Mouse (Mus musculus) adrenal gland, postnatal 4 days (tissue): ENCODE measurements at regions not wholly inside any gene's neighbourhood (a gene's known extent, or its start where the extent isn't known, plus 50 kb on each side); places are given as distances from the start of the nearest gene placed in this dataset.

ENCODE experiments used
- DNase-seq, 2 experiments: peaks; one replicate each; pipeline ENCODE4 v3.0.0; 2021 to 2022; ENCODE audit warnings: low spot score in 2 of 2, mixed read lengths in 2 of 2

GRCm38 (mm10) chr10:96481325-96481638 lies 135.5 kb upstream of the Btg1 start:
- no peak for DNase-seq

- no peak for DNase-seq
Observed at GRCm38 (mm10) chr10:96486724-96487123, 130.1 kb upstream of the Btg1 start.

DNA sequence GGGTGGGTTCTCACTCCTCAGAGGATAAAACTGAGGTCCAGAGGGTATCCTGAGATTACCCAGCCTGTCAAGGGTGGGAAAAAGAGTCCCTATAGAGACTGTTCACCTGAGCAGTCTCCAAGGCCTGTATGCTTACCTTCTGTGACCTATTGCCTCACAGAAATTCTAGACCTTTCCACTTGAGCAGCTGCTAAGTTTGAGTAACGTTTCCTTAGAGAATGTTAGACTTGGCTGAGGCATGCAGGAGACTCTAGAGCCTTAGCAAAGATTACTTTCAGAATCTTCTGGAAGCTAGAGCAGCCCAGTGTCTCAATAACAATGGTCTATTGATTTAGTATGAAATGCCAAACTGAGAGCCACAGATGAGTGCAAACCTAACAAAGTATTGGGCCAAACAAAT lies 123.1 kb upstream of the Btg1 start:
- DNase-seq: no peak

- DNase-seq: no peak
Observed at GRCm38 (mm10) chr10:96496700-96497099, 120.1 kb upstream of the Btg1 start.

- DNase-seq: no peak
Observed at GRCm38 (mm10) chr10:96497482-96497881, 119.3 kb upstream of the Btg1 start.

DNA sequence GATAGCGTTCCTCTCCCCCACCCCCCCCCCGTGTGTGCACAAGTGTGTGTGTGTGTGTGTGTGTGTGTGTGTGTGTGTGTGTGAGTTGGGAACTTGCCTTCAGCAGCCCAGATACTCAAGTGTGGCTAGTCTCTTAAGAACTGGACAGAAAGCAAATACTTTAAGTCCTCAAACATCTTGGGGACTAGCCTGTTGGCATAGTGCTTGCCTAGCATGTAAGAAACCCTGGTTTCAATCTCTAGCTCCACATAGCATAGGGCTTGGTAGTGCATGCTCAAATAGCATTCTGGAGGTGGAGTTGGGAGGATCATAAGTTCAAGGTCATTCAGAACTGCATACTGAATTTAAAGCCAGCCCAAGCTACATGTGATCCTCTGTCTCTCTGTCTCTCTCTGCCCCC lies 117.5 kb upstream of the Btg1 start:
- no peak for DNase-seq

GRCm38 (mm10) chr10:96502090-96502728 lies 114.6 kb upstream of the Btg1 start:
- DNase-seq: no peak

- no peak for DNase-seq
Observed at GRCm38 (mm10) chr10:96502736-96503135, 114.1 kb upstream of the Btg1 start.

- DNase-seq: no peak
Observed at GRCm38 (mm10) chr10:96504340-96504739, 112.5 kb upstream of the Btg1 start.

DNA sequence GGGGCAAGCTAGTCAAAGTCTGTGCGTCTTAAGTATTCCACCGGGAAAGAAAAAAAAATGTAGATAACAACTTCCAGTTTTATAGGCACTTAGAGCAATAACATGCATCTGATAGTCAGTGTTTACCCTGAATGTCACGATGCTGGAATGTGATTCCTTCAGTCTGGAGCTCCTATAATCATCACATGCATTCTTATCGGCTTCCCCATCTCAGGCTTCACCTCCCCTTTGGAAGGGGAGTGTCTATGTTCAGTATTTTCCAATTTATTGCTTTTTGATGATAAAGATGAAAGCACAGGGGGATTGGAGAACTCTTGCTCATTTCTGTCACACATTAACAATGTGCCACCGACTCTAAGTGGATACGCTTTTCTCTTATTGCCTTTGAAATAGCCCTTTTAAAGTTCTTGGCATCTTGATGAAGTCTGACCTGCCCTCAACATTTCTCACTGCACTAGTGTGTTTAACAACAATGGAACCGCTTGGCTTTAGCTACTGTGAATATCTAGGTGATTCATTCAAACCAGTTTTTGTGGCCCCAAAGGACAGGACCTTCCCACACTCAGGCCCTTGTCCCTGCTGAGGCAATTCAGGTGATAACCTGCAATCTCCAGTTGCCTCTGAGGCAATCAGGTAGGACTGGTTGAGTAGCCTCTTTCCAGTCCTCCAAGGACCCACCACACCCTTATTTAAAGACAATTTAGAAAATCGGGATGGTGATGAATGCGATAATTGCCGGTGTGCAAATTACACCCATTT lies 101.5 kb upstream of the Btg1 start:
- no peak for DNase-seq

- no peak for DNase-seq
Observed at GRCm38 (mm10) chr10:96515923-96516258, 100.9 kb upstream of the Btg1 start.

DNA sequence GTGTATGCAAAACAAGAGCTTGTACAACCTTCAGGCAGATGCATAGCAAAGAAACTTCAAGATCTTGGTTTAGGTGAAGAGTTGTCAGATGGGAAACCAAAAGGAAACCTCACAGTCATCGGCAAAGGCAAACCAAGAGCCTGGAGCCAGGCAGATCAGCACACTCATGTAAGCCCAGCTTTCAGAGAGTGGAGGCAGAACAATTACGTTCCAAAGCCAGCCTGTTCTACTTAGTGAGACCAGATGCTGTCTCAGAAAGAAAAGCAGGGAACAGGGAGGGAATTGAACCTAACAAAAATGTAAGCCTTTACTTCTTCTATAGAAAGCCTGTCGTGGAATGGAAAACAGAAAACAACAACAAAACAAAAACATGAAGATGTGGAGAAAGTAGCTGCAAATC lies 97.4 kb upstream of the Btg1 start:
- DNase-seq: no peak

DNA sequence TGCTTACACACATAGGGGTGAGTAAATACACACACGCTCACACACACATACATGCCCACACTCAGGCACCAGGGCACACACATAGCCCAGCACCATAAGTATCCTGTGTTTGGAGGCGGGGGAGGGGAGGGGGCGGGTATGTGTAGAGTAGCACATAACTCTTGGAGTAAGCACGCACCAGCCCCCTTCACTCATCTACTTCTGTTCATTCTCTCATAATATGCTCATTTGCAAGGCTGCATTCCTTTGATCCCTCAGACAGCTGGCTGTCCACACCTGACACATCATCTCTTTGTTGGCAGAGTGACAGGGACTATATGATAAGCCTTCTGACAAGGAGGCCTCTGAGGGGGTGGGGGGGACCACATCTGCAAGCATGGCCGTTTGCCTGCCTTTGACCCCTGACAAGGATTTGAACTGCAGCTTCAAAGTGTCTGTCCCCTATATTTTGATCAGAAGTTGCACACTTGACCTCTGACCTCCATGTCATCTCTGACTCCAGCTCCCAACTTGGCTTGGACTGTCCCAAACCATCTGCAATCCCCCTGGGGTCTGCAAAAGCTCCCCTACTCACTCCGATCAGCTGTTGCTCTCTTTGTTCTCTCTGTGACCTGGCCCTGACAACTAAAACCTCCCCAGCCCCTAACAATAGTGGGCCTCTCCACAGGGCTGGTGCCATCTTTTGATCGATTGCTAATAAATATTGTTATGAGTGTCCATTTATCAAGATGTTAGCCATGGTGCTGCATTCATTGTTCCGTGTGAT lies 95.6 kb upstream of the Btg1 start:
- no peak for DNase-seq

DNA sequence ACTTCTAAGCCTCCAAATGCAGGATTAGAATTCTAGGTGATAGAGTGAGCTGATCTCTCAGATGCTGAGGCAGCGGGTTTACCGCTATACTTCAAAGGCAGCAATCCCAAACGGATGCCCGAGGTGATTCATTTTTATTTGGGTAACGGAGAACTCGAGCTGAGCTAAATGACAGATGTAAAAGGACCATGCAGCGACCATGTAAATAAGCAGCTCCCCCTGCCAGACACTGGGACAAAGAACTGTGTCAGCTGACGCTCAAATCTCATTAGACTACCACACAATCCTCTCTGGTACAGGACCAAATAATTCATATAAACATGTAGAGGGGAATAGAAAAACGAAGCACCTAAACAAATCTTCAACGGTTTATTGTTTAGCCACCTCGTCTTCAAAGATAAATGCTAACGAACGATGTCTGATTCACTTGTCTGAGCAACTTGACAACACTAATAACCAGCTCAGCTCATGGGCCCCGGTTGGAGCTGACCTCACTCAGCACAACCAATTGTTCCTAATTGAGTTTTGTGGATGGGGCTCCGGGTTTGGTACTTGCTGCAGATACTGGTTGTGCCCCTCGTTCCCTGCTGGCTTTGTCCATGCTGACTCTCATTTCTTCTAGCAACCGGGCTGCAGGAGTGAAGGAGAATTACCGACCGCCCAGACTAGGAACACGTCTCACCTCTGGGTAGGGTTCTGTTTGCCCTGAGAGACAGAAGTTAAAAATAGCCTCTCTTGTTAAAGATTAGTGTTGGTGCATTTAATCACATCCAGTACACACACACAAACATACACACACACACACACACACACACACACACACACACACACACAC lies 92.6 kb upstream of the Btg1 start:
- no peak for DNase-seq

GRCm38 (mm10) chr10:96527864-96528263 lies 88.9 kb upstream of the Btg1 start:
- no peak for DNase-seq

DNA sequence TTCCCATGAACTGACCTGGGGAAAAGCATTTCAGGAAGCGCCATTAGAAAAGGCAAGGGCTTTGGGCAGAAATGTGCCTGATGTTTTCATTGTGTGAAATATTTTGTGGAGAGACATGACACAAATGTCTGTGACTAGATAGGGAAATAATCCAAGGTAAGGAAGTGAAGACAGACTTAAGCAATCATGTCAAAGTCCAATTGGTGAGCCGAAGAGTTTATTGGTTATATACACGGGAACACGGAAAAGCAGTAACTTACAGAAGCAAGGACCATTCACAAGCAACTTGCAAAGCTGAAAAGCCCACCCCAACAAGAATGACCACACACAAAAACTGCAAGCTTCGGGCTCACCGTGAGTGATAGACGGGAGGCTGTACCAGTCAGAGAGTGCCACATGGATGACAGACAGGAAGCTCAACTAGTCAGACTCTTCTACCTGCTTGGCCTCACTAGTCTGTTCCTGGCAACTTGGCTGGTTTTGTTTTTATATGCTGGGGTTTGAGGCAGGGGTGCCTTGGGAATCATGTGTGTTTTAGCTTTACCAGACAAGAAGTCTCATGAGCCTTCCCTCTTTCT lies 82.2 kb upstream of the Btg1 start:
- no peak for DNase-seq

GRCm38 (mm10) chr10:96535461-96535860 lies 81.3 kb upstream of the Btg1 start:
- no peak for DNase-seq

- no peak for DNase-seq
Observed at GRCm38 (mm10) chr10:96540828-96541227, 76.0 kb upstream of the Btg1 start.

- DNase-seq: no peak
Observed at GRCm38 (mm10) chr10:96545312-96545711, 71.5 kb upstream of the Btg1 start.

DNA sequence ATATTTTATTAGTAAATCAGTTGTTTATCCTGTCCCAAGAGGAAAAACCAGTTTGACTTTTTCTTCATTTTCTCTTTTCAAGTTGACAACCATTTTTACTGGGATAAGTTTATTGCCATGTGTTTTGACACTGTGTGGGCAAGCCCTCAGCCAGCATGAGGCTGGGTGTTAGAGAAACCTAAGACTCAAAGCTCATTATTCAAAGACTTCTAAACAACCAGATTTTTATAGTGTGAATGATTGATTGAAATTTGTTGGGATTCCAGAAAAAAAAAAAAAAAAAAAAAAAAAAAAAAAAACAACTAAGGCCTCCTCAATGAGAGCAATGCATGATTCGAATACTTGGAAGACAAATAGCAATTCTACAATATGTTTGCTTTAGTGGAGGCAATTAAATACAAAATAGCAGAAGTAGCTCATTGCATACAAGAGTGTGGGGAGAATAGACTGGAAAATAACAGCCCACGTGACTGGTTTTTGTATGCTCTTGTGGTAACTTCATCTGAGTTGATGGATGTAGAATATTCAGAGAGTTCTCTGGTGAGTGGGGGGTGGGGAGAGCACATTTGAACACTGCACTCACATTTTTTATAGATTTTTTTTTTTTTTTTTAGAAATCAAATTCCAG lies 70.9 kb upstream of the Btg1 start:
- DNase-seq: no peak

- no peak for DNase-seq
Observed at GRCm38 (mm10) chr10:96549651-96550050, 67.2 kb upstream of the Btg1 start.
